Mouse (Mus musculus) MEL (cell line): Measurements from ENCODE around the gene Hist2h2ac.

ENCODE experiments used
- BHLHE40 ChIP-seq: IDR thresholded peaks from 2 replicates; pipeline ENCODE4 v1.6.1; 2012; ENCODE audit warnings: low read depth, mild to moderate bottlenecking, inconsistent platforms, low read length, improper control_type of control experiment, borderline replicate concordance
- CTCF ChIP-seq, 3 experiments: IDR thresholded peaks in 2 of 3; conservative IDR thresholded peaks in 1 of 3; 2 replicates each; pipeline ENCODE4 v1.5.1; 2011 to 2012; ENCODE audit warnings: low read length in 3 of 3, low read depth in 2 of 3, mild to moderate bottlenecking in 2 of 3, improper control_type of control experiment in 1 of 3, inconsistent platforms in 1 of 3, mixed read lengths in 1 of 3, moderate library complexity in 1 of 3; ENCODE audit not compliant: control insufficient read depth in 1 of 3, insufficient read depth in 1 of 3, poor library complexity in 1 of 3, severe bottlenecking in 1 of 3
- E2F4 ChIP-seq: IDR thresholded peaks from 2 replicates; pipeline ENCODE4 v1.6.1; 2011; ENCODE audit warnings: low read depth, low read length, improper control_type of control experiment, borderline replicate concordance
- EP300 ChIP-seq, 2 experiments: IDR thresholded peaks; 2 replicates each; pipeline ENCODE4 v1.6.1; 2011; ENCODE audit warnings: improper control_type of control experiment in 2 of 2, low read length in 2 of 2, low read depth in 1 of 2, mild to moderate bottlenecking in 1 of 2
- MYC ChIP-seq: IDR thresholded peaks from 2 replicates; pipeline ENCODE4 v1.6.1; 2011; ENCODE audit warnings: low read depth, mild to moderate bottlenecking, low read length, improper control_type of control experiment, moderate library complexity
- POLR2A ChIP-seq, 2 experiments: IDR thresholded peaks; 2 replicates each; pipeline ENCODE4 v1.6.1; 2011 to 2012; ENCODE audit warnings: low read length in 2 of 2, mild to moderate bottlenecking in 2 of 2, control low read depth in 1 of 2, improper control_type of control experiment in 1 of 2, low read depth in 1 of 2, moderate library complexity in 1 of 2; ENCODE audit not compliant: control insufficient read depth in 1 of 2, insufficient read depth in 1 of 2, poor library complexity in 1 of 2
- SMC3 ChIP-seq: IDR thresholded peaks from 2 replicates; pipeline ENCODE4 v1.6.1; 2011; ENCODE audit warnings: low read depth, low read length, improper control_type of control experiment
- TBP ChIP-seq: IDR thresholded peaks from 2 replicates; pipeline ENCODE4 v1.8.0; 2011; ENCODE audit warnings: low read depth, low read length, improper control_type of control experiment
- ZKSCAN1 ChIP-seq: IDR thresholded peaks from 2 replicates; pipeline ENCODE4 v1.6.1; 2012; ENCODE audit warnings: low read depth, mild to moderate bottlenecking, inconsistent platforms, low read length, improper control_type of control experiment, moderate library complexity
- ZNF384 ChIP-seq: IDR thresholded peaks from 2 replicates; pipeline ENCODE4 v1.6.1; 2012; ENCODE audit warnings: low read depth, mild to moderate bottlenecking, inconsistent platforms, low read length, improper control_type of control experiment

GRCm38 (mm10) chr3:96230404-96230803 is 9.7 kb upstream of the Hist2h2ac start:
- TF ChIP-seq CTCF (IDR thresholded peaks at IDR 0.05 in 2 of 3, conservative IDR thresholded peaks at IDR 0.05 in 1 of 3; ENCODE audit: control insufficient read depth in 1 of 3, insufficient read depth in 1 of 3, low read depth in 2 of 3, low read length in 3 of 3, poor library complexity in 1 of 3, severe bottlenecking in 1 of 3): no peak
- TF ChIP-seq POLR2A (IDR thresholded peaks at IDR 0.05; ENCODE audit: control insufficient read depth in 1 of 2, insufficient read depth in 1 of 2, low read depth in 1 of 2, low read length in 2 of 2, poor library complexity in 1 of 2): no peak
- no peak for TF ChIP-seq E2F4
- TF ChIP-seq ZNF384: no peak
- no peak for TF ChIP-seq SMC3
- TF ChIP-seq ZKSCAN1: no peak
- TF ChIP-seq TBP: no peak
- TF ChIP-seq EP300 (IDR thresholded peaks at IDR 0.05; ENCODE audit: low read depth in 1 of 2, low read length in 2 of 2): no peak
- no peak for TF ChIP-seq MYC
- no peak for TF ChIP-seq BHLHE40
